Mouse (Mus musculus) midbrain, embryonic 15.5 days (tissue): Measurements from ENCODE around the gene Hif1an. TPM values are rescaled to one million over a fixed set of nuclear protein-coding genes. Genes with fewer than 3 reads are reported as not detected.

ENCODE experiments used
- ATAC-seq: fragments of 200-750 bp; cut with Nextera tagmentation; replicated peaks from 2 replicates; pipeline ENCODE4 v1.8.0; 2017; ENCODE audit warnings: moderate TSS enrichment
- H3K27ac ChIP-seq: fragments of 300-500 bp; sonication (generic); 2 replicates; pipeline ENCODE4 v1.5.1; 2015; ENCODE audit warnings: mild to moderate bottlenecking, inconsistent platforms
- H3K27me3 ChIP-seq: fragments of 300-500 bp; sonication (generic); replicated peaks from 2 replicates; pipeline ENCODE4 v1.6.1; 2015; ENCODE audit warnings: inconsistent platforms
- H3K36me3 ChIP-seq: fragments of 300-500 bp; sonication (generic); replicated peaks from 2 replicates; pipeline ENCODE4 v1.6.1; 2015; ENCODE audit warnings: inconsistent platforms
- H3K4me1 ChIP-seq: fragments of 300-500 bp; sonication (generic); 2 replicates; pipeline ENCODE4 v1.6.1; 2015; ENCODE audit warnings: inconsistent platforms
- H3K4me2 ChIP-seq: fragments of 300-500 bp; sonication (generic); 2 replicates; pipeline ENCODE4 v1.6.1; 2015; ENCODE audit warnings: inconsistent platforms, mild to moderate bottlenecking, moderate library complexity
- H3K4me3 ChIP-seq: fragments of 300-500 bp; sonication (generic); 2 replicates; pipeline ENCODE4 v1.5.1; 2015; ENCODE audit warnings: mild to moderate bottlenecking, inconsistent platforms
- H3K9ac ChIP-seq: fragments of 300-500 bp; sonication (generic); 2 replicates; pipeline ENCODE4 v1.6.1; 2015; ENCODE audit warnings: mild to moderate bottlenecking, inconsistent platforms
- H3K9me3 ChIP-seq: fragments of 300-500 bp; sonication (generic); 2 replicates; pipeline ENCODE4 v1.6.1; 2016; ENCODE audit warnings: inconsistent platforms
- WGBS: fragments of 180-500 bp; shearing (Covaris S2); methylation state at CpG from one replicate; pipeline ENCODE4 v1.1.7; 2015; ENCODE audit warnings: mixed read lengths; 5-methylcytosine and 5-hydroxymethylcytosine counted together
- polyA plus RNA-seq: library from polyadenylated mRNA; unstranded; fragments of >200 nt; fragmentation: Nextera tagmentation; extraction: Ambion mirVana; gene quantifications from 2 replicates; pipeline ENCODE4 v1.2.1, GENCODE M21; 2015

The Hif1an gene
- polyA plus RNA-seq, 1 experiment from 2014 or later = 29.8 TPM

DNA sequence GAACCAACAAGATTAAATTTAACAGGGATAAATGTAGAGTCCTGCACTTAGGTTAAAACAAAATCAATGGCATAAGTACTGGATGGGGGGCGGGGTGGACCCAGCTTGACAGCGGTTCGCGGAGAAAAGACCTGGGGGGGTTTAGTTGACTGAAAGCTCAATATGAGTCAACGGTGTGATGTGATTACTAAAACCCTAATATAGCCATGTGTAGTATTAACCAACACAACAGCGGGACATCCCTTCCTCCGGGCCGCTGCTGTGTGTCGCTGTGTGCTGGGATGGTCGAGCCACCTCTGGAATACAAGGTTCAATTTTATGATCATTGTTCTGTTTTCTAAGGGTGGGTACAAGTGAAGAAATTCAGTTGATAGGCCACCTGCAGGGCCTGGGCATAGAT is 19.5 kb downstream of the Hif1an start:
- Histone ChIP-seq H3K27me3 (peaks cover 10% of the 10 kb centered on the region), H3K4me2 (no peak overlapping the region), H3K4me3 (no peak overlapping the region), H3K9me3 (no peaks in the 10 kb centered on the region), H3K27ac (no peak overlapping the region), H3K4me1 (no peaks in the 10 kb centered on the region), H3K36me3 (no peaks in the 10 kb centered on the region), H3K9ac (no peak overlapping the region)
- ATAC-seq = peak; percentile 27; the same call in 1 of the 2 replicates
- WGBS = 76% methylated on average over 10 of the region's 10 CpGs

DNA sequence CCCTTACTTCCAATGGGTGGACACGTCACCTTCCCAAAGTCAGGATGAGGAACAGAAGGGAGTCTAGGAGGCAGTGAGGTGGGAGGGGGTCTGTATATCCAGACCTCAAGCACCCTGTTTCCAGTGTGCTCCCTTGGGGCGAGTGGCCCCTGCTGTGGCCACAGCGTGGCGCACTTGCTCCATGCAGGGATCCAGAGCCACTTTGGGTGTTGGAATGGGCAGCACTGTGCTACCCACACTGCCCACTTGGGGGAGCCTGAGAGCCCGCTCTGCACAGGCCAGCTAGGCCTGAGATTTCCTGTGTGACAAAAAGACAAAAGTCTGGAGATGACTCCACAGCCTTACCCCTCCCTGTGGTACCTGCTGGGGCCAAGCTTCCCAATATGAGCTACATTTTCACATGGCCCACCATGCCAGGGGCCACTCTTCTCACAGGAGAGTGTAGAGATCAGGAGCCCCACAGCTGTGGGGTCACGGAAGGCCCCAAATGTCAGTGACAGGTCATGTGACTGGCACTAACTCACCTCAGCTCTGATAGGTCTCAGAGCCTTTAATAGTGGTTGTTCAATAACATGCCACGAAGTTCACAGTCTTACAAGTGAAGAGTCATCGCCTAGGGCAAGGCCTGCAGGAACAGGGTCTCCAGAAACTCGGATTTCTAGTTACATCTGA is 20.1 kb downstream of the Hif1an start:
- Histone ChIP-seq H3K4me2 (no peak overlapping the region), H3K27ac (no peak overlapping the region), H3K36me3 (no peaks in the 10 kb centered on the region), H3K9me3 (no peaks in the 10 kb centered on the region), H3K4me3 (no peak overlapping the region), H3K27me3 (peaks cover 10% of the 10 kb centered on the region), H3K9ac (no peak overlapping the region), H3K4me1 (no peaks in the 10 kb centered on the region)
- 35% methylated on average over 9 of the region's 9 CpGs for WGBS
- ATAC-seq = peak; percentile 86

DNA sequence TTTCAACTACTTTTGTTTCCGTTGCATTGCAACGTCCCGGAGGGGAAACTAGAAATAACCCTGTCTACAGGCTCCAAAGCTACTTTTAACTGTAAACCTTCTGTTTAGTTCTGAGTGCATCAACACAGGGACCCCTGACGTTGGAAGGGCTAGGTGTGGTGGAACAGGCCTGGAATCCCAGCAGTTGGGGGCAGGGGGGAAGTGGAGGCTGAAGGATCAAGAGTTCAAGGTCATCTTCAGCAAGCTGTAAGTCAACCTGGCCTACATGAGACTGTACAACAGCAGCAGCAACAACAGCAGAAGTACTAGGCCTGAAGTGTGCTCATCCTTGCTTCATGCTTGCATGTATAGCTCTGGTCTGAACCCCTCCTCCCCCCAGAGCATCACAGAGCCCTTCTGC is 25.4 kb downstream of the Hif1an start:
- Histone ChIP-seq H3K27ac (no peak overlapping the region), H3K4me3 (no peak overlapping the region), H3K9ac (no peak overlapping the region), H3K27me3 (peaks cover 10% of the 10 kb centered on the region), H3K36me3 (no peaks in the 10 kb centered on the region), H3K9me3 (no peaks in the 10 kb centered on the region), H3K4me2 (no peak overlapping the region), H3K4me1 (no peaks in the 10 kb centered on the region)
- ATAC-seq = no peak
- 42% methylated on average over 4 of the region's 4 CpGs for WGBS

DNA sequence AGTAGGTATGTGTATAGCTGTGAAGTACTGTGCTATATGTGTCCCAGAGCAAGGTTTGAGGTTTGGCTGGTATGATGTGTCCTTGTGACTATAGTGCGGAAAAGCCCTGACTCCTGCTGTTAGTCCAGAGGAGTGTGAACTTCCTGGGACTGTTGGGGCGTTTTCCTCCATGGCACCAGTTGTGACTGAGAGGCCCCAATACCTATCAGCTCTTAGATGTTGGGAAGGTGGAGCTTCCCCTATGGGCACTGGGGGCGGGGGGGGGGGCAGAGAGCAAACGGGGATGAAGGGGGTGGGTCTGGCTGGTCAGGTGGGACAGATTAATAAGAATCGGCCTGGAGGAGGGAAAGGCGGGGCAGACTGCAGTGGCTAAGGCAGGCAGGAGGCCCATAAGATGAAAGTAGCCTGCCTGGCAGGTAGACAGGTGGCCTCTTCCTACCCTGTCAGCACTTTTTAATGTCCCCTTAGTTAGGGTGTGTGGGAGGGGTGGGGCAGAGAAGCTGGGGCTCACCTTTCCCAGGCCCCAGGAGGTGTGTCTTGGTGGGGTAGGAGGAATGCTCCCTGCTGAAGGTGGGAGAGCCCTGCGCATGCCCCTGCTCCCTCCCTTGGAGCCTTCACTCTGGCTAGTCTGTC is 27.1 kb downstream of the Hif1an start:
- H3K9me3 ChIP-seq = no peaks in the 10 kb centered on the region
- H3K27me3 ChIP-seq = peaks cover 6% of the 10 kb centered on the region
- WGBS = 46% methylated on average over 7 of the region's 7 CpGs
- no peak overlapping the region for H3K27ac ChIP-seq
- H3K4me2 ChIP-seq = no peak overlapping the region
- no peak overlapping the region for H3K9ac ChIP-seq
- ATAC-seq = no peak
- no peak overlapping the region for H3K4me3 ChIP-seq
- no peaks in the 10 kb centered on the region for H3K36me3 ChIP-seq
- no peaks in the 10 kb centered on the region for H3K4me1 ChIP-seq

DNA sequence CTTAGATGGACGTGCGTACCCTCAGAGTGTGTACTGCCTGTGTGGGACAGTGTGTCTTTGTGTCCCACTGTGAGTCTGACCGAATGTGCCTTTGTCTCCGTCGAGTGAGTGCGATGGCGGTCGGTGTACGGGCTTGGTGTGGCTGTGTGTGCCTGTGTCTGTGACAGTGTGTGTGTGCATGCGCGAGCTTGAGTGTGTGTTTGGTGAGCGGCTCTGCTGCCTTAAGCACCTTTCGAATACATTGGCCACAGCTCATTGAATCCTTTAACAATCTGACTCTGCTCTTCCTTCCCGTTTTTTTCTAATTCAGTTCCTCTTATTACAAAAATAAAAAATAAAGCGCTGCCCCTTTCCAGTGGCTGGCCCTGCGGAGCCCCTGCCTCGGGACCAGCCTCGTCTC is 28.3 kb downstream of the Hif1an start:
- WGBS = 77% methylated on average over 18 of the region's 18 CpGs
- Histone ChIP-seq H3K4me2 (no peak overlapping the region), H3K4me1 (no peaks in the 10 kb centered on the region), H3K36me3 (no peaks in the 10 kb centered on the region), H3K27me3 (peaks cover 2% of the 10 kb centered on the region), H3K9me3 (no peaks in the 10 kb centered on the region), H3K4me3 (no peak overlapping the region), H3K27ac (no peak overlapping the region), H3K9ac (no peak overlapping the region)
- ATAC-seq = no peak

DNA sequence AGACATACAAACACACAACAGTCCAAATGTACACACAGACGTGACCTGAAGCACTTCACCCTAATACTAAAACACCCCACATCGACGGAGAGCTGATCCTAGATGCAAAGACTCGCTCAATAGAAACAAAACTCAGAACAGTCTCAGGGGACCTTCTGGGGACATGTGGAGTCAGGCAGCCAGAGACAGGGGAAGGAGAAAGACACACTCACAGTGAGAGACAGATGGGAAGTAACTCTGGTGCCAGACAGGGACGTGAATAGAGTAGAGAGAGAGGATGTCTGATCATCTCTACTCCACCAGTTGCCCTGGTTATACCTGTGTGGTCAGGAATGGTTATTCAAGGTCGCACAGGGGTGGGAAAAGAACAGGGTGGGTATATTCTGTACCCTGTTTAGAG is 29.0 kb downstream of the Hif1an start:
- no peak overlapping the region for H3K27ac ChIP-seq
- ATAC-seq = no peak
- H3K27me3 ChIP-seq = no peaks in the 10 kb centered on the region; the same call in 1 of the 2 replicates
- H3K4me3 ChIP-seq = no peak overlapping the region
- no peaks in the 10 kb centered on the region for H3K4me1 ChIP-seq
- H3K9me3 ChIP-seq = no peaks in the 10 kb centered on the region
- no peak overlapping the region for H3K9ac ChIP-seq
- H3K36me3 ChIP-seq = no peaks in the 10 kb centered on the region
- no peak overlapping the region for H3K4me2 ChIP-seq
- WGBS = 66% methylated on average over 6 of the region's 6 CpGs

DNA sequence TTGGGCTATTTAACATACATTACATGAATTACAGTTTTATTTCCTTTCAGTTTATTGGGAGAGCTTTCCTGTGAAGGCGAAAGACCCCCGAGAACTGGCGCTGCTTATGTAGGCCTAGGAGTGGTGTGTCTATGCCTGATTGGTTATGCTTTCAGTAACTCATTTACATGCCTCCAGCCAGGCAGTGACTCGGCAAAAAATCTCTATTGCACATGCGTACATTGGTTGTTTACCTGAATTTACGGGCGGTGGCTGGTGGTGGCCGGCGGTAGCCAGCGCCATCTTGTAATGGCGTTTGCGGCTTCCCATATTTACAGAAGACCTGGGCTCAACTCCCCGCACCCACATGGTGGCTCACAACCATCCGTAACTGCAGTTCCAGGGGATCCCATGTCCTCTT is 31.5 kb downstream of the Hif1an start:
- H3K4me2 ChIP-seq = no peak overlapping the region
- no peak for ATAC-seq
- H3K4me3 ChIP-seq = no peak overlapping the region
- H3K9me3 ChIP-seq = no peaks in the 10 kb centered on the region
- no peak overlapping the region for H3K9ac ChIP-seq
- no peaks in the 10 kb centered on the region; the same call in 1 of the 2 replicates for H3K27me3 ChIP-seq
- no peaks in the 10 kb centered on the region for H3K36me3 ChIP-seq
- 96% methylated on average over 14 of the region's 14 CpGs for WGBS
- H3K4me1 ChIP-seq = no peaks in the 10 kb centered on the region
- no peak overlapping the region for H3K27ac ChIP-seq

DNA sequence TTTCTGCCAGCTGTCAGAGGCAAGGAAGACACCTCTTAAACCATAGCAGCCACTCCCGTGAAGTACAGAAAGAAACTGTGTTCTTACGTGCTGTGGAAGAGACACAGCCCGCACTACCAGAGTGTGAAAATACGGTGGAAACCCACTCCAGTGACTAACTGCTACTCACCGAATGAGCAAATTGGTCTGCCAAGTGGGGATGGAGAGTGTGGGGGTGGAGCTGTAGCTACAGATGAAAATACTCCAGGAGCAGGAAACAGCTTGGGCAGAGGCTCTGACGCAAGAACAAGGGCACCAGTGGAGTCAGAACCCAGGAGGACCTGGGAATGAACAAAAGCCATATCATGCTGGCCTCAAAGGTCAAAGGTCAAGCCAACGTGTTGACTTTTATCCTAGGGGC is 55.5 kb downstream of the Hif1an start:
- Histone ChIP-seq H3K4me1 (no peaks in the 10 kb centered on the region), H3K27me3 (no peaks in the 10 kb centered on the region), H3K9ac (no peak overlapping the region), H3K36me3 (no peaks in the 10 kb centered on the region), H3K4me2 (no peak overlapping the region), H3K27ac (no peak overlapping the region), H3K9me3 (no peaks in the 10 kb centered on the region), H3K4me3 (no peak overlapping the region)
- ATAC-seq = no peak
- WGBS = 59% methylated on average over 7 of the region's 7 CpGs

Other genes with a start within 250 kb of the Hif1an start
- gene Scd4, start 229.8 kb upstream of the Hif1an start, polyA plus RNA-seq = 0.08 and 0.13 TPM in 2 replicates
- 6.9 and 7.0 TPM in 2 replicates for gene Scd1, start 155.0 kb upstream of the Hif1an start, polyA plus RNA-seq
- gene Wnt8b, start 69.4 kb upstream of the Hif1an start, polyA plus RNA-seq = 2.6 and 3.7 TPM in 2 replicates
- gene Sec31b, start 17.0 kb upstream of the Hif1an start, polyA plus RNA-seq = 0.19 and 0.30 TPM in 2 replicates
- not detected in 2 replicates for gene Gm20538, start 10.0 kb upstream of the Hif1an start, polyA plus RNA-seq
- 601 and 626 TPM in 2 replicates for gene Ndufb8, start 7.4 kb upstream of the Hif1an start, polyA plus RNA-seq
- gene Pax2, start 193.2 kb downstream of the Hif1an start, polyA plus RNA-seq = 0.68 TPM in 2 replicates